Mouse (Mus musculus): ENCODE measurements at regions not wholly inside any gene's neighbourhood (a gene's known extent, or its start where the extent isn't known, plus 50 kb on each side); places are given as distances from the start of the nearest gene placed in this dataset.
"Not testable (repeated sequence)": the region's sequence is repeated elsewhere in the genome, so short reads cannot be mapped to it uniquely, and the experiment has no call there.

DNA sequence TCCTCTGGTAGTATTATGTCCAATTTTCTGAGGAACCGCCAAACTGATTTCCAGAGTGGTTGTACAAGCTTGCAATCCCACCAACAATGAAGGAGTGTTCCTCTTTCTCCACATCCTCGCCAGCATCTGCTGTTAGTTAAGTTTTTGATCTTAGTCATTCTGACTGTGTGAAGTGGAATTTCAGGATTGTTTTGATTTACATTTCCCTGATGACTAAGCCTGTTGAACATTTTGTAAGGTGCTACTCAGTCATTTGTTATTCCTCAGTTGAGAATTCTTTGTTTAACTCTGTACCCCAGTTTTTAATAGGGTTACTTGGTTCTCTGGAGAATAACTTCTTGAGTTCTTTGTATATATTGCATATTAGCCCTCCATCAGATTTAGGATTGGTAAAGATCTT is 771.1 kb upstream of the Mdga2 start:
- peak; percentile 77 for TF ChIP-seq FOSL1 (IDR thresholded peaks at IDR 0.05; ENCODE audit: insufficient read depth, low read length, poor library complexity, severe bottlenecking)
- not testable (repeated sequence) for H3K27me3 ChIP-seq (ENCODE audit: control insufficient read depth, insufficient read depth, insufficient read length); H3K79me3 ChIP-seq (ENCODE audit: low read depth); H3K36me3 ChIP-seq (ENCODE audit: control insufficient read depth, insufficient read depth); H3ac ChIP-seq (ENCODE audit: control insufficient read depth, insufficient read length, low read depth); H3K4me3 ChIP-seq (ENCODE audit: insufficient read depth, poor library complexity, severe bottlenecking); H3K79me2 ChIP-seq (ENCODE audit: control insufficient read depth, insufficient read depth)

All from C2C12 (cell line).